Mouse (Mus musculus) heart, adult 2 months (tissue): ENCODE results near the gene Prph. TPM values are rescaled to one million over a fixed set of nuclear protein-coding genes. Genes with fewer than 3 reads are reported as not detected.

ENCODE experiments used
- DNase-seq, 2 experiments: peaks; one replicate each; pipeline ENCODE4 v3.0.0; 2021
- H3K27ac ChIP-seq: fragments of 200-600 bp; 2 replicates; pipeline ENCODE4 v1.8.1; 2022
- H3K27me3 ChIP-seq: fragments of 200-500 bp; 2 replicates; pipeline ENCODE4 v1.6.1; 2012; ENCODE audit warnings: mild to moderate bottlenecking, low read length, inconsistent platforms, mixed read lengths; ENCODE audit not compliant: control insufficient read depth, insufficient read depth
- H3K36me3 ChIP-seq: fragments of 200-500 bp; 2 replicates; pipeline ENCODE4 v1.6.1; 2012; ENCODE audit warnings: low read length, inconsistent platforms; ENCODE audit not compliant: control insufficient read depth, insufficient read depth
- H3K4me1 ChIP-seq: fragments of 200-500 bp; 2 replicates; pipeline ENCODE4 v1.6.1; 2011; ENCODE audit warnings: low read length; ENCODE audit not compliant: control insufficient read depth, insufficient read depth
- H3K4me3 ChIP-seq: fragments of 200-600 bp; 2 replicates; pipeline ENCODE4 v1.8.1; 2022
- H3K79me2 ChIP-seq: fragments of 200-500 bp; replicated peaks from 2 replicates; pipeline ENCODE4 v1.6.1; 2012; ENCODE audit warnings: mild to moderate bottlenecking, inconsistent platforms, low read length, moderate library complexity, mixed read lengths; ENCODE audit not compliant: control insufficient read depth, insufficient read depth
- H3K9ac ChIP-seq: fragments of 200-500 bp; 2 replicates; pipeline ENCODE4 v1.6.1; 2012; ENCODE audit warnings: low read depth, mild to moderate bottlenecking, control low read depth, inconsistent platforms, low read length, mixed read lengths
- CTCF ChIP-seq: fragments of 200-600 bp; IDR thresholded peaks from 2 replicates; pipeline ENCODE4 v1.8.1; 2022; ENCODE audit warnings: antibody characterized with exemption, mild to moderate bottlenecking, moderate library complexity
- EP300 ChIP-seq: fragments of 200-500 bp; IDR thresholded peaks from 2 replicates; pipeline ENCODE4 v1.6.1; 2011; ENCODE audit warnings: low read depth, low read length, control low read depth; ENCODE audit not compliant: insufficient read depth
- POLR2A ChIP-seq: fragments of 200-500 bp; IDR thresholded peaks from 2 replicates; pipeline ENCODE4 v1.6.1; 2011; ENCODE audit warnings: mild to moderate bottlenecking, low read depth, low read length, control low read depth; ENCODE audit not compliant: insufficient read depth
- WGBS: fragments of 180-500 bp; shearing (Covaris S2); methylation state at CpG from one replicate; pipeline ENCODE4 v1.1.7; 2018; 5-methylcytosine and 5-hydroxymethylcytosine counted together
- intact Hi-C: fragments of 180-260 bp; cut with DNase I; formaldehyde crosslinking; loops from one replicate; pipeline ENCODE4 v1.15.1; 2025
- polyA plus RNA-seq: library from polyadenylated mRNA; depleted of rRNA; stranded (reverse); fragments of >200 nt; gene quantifications from 2 replicates; pipeline ENCODE4 v1.2.3, GENCODE M21; 2012
- total RNA-seq, 2 experiments: library from RNA; stranded (reverse); gene quantifications; 2 replicates each; pipeline ENCODE4 v1.2.3; 2021

Gene Prph
- total and polyA plus RNA-seq, 3 experiments = 0.13 to 1.00 (median 0.80) TPM

- Histone ChIP-seq H3K79me2 (no peaks in the 10 kb centered on the region), H3K36me3 (no peaks in the 10 kb centered on the region), H3K27ac (no peak overlapping the region), H3K4me1 (no peaks in the 10 kb centered on the region), H3K4me3 (no peak overlapping the region), H3K9ac (no peak overlapping the region), H3K27me3 (no peaks in the 10 kb centered on the region)
- 70% methylated on average over 9 of the region's 9 CpGs for WGBS
- TF ChIP-seq EP300 (no peak), CTCF (no peak), POLR2A (no peak)
- intact Hi-C loops = no loop called here
- DNase-seq = no peak
Measured at GRCm38 (mm10) chr15:99017986-99018385, 37.0 kb upstream of the Prph start.

GRCm38 (mm10) chr15:99018630-99019029 lies 36.3 kb upstream of the Prph start:
- Histone ChIP-seq H3K4me1 (no peaks in the 10 kb centered on the region), H3K4me3 (no peak overlapping the region), H3K9ac (no peak overlapping the region), H3K27ac (no peak overlapping the region; the same call in 1 of the 2 replicates), H3K27me3 (no peaks in the 10 kb centered on the region), H3K36me3 (no peaks in the 10 kb centered on the region), H3K79me2 (no peaks in the 10 kb centered on the region)
- 85% methylated on average over 4 of the region's 4 CpGs for WGBS
- no peak for DNase-seq
- TF ChIP-seq EP300 = no peak
- TF ChIP-seq POLR2A = no peak
- no peak for TF ChIP-seq CTCF
- intact Hi-C loops = no loop called here

GRCm38 (mm10) chr15:99019436-99019835 lies 35.5 kb upstream of the Prph start:
- 69% methylated on average over 8 of the region's 8 CpGs for WGBS
- Histone ChIP-seq H3K36me3 (no peaks in the 10 kb centered on the region), H3K9ac (no peak overlapping the region), H3K4me3 (no peak overlapping the region), H3K27me3 (no peaks in the 10 kb centered on the region), H3K79me2 (no peaks in the 10 kb centered on the region), H3K4me1 (no peaks in the 10 kb centered on the region), H3K27ac (no peak overlapping the region)
- no peak for DNase-seq
- TF ChIP-seq CTCF (no peak), POLR2A (no peak), EP300 (no peak)
- intact Hi-C loops = no loop called here

GRCm38 (mm10) chr15:99020171-99020570 lies 34.8 kb upstream of the Prph start:
- DNase-seq = no peak
- intact Hi-C loops = no loop called here
- H3K27me3 ChIP-seq = no peaks in the 10 kb centered on the region
- H3K4me3 ChIP-seq = no peak overlapping the region
- no peak for TF ChIP-seq CTCF
- TF ChIP-seq EP300 = no peak
- no peak for TF ChIP-seq POLR2A
- H3K36me3 ChIP-seq = no peaks in the 10 kb centered on the region
- no peaks in the 10 kb centered on the region for H3K79me2 ChIP-seq
- no peaks in the 10 kb centered on the region; the same call in 1 of the 2 replicates for H3K4me1 ChIP-seq
- no peak overlapping the region for H3K9ac ChIP-seq
- H3K27ac ChIP-seq = no peak overlapping the region
- WGBS = 91% methylated on average over 4 of the region's 4 CpGs

- no peaks in the 10 kb centered on the region for H3K79me2 ChIP-seq
- H3K27ac ChIP-seq = no peak overlapping the region
- no peaks in the 10 kb centered on the region for H3K27me3 ChIP-seq
- no peak for DNase-seq
- WGBS = 97% methylated on average over 7 of the region's 7 CpGs
- no peaks in the 10 kb centered on the region; the same call in 1 of the 2 replicates for H3K4me1 ChIP-seq
- intact Hi-C loops = no loop called here
- no peaks in the 10 kb centered on the region for H3K36me3 ChIP-seq
- H3K9ac ChIP-seq = no peak overlapping the region
- no peak overlapping the region for H3K4me3 ChIP-seq
- TF ChIP-seq POLR2A (no peak), CTCF (no peak), EP300 (no peak)
Measured at GRCm38 (mm10) chr15:99021255-99021654, 33.7 kb upstream of the Prph start.

- Histone ChIP-seq H3K9ac (no peak overlapping the region), H3K4me1 (no peaks in the 10 kb centered on the region; the same call in 1 of the 2 replicates), H3K27ac (no peak overlapping the region), H3K4me3 (no peak overlapping the region), H3K27me3 (no peaks in the 10 kb centered on the region), H3K79me2 (no peaks in the 10 kb centered on the region), H3K36me3 (no peaks in the 10 kb centered on the region)
- intact Hi-C loops = no loop called here
- DNase-seq = peak; percentile 71 to 85
- no peak for TF ChIP-seq EP300
- TF ChIP-seq POLR2A = no peak
- peak; percentile 92 for TF ChIP-seq CTCF
- WGBS = 18% methylated on average over 7 of the region's 8 CpGs
Measured at GRCm38 (mm10) chr15:99024668-99025314, 30.2 kb upstream of the Prph start.
